Mouse (Mus musculus) right cerebral cortex, adult 18-20 months (tissue): ENCODE measurements around the gene Ifitm6.
A peak's percentile ranks its signal among the peaks of the same experiment; 100 is the strongest.
"Not testable (repeated sequence)": the region's sequence is repeated elsewhere in the genome, so short reads cannot be mapped to it uniquely, and the experiment has no call there.

ENCODE experiments used
- DNase-seq: peaks from one replicate; pipeline ENCODE4 v3.0.0; 2022; ENCODE audit warnings: mixed read lengths

Gene Ifitm6

GRCm38 (mm10) chr7:141017824-141018223 lies at the start of gene Ifitm6:
Ifitm6 (minus strand) TSS chr7:141017924.
- not testable (repeated sequence) for DNase-seq

GRCm38 (mm10) chr7:141064576-141064975 lies 46.9 kb upstream of the Ifitm6 start:
- no peak for DNase-seq

- no peak for DNase-seq
These were observed 46.5 kb upstream of the Ifitm6 start for GRCm38 (mm10) chr7:141064175-141064574.

GRCm38 (mm10) chr7:141063353-141063752 lies 45.6 kb upstream of the Ifitm6 start:
- DNase-seq = no peak

GRCm38 (mm10) chr7:141062525-141062924 lies 44.8 kb upstream of the Ifitm6 start:
- DNase-seq = no peak

- no peak for DNase-seq
These were observed 43.6 kb upstream of the Ifitm6 start for GRCm38 (mm10) chr7:141061269-141061692.

GRCm38 (mm10) chr7:141060426-141061242 lies 42.9 kb upstream of the Ifitm6 start, which contains the start of gene B4galnt4:
B4galnt4 (plus strand) TSS chr7:141061104.
- DNase-seq = peak; percentile 95

- DNase-seq = no peak
These were observed 42.2 kb upstream of the Ifitm6 start for GRCm38 (mm10) chr7:141059929-141060328.

- DNase-seq = no peak
These were observed 41.0 kb upstream of the Ifitm6 start for GRCm38 (mm10) chr7:141058601-141059341.

GRCm38 (mm10) chr7:141057541-141057940 lies 39.8 kb upstream of the Ifitm6 start:
- no peak for DNase-seq

- no peak for DNase-seq
These were observed 39.3 kb upstream of the Ifitm6 start for GRCm38 (mm10) chr7:141056976-141057375.

GRCm38 (mm10) chr7:141055785-141056184 lies 38.1 kb upstream of the Ifitm6 start:
- DNase-seq = no peak

GRCm38 (mm10) chr7:141052421-141052820 lies 34.7 kb upstream of the Ifitm6 start:
- DNase-seq = no peak

- DNase-seq = no peak
These were observed 34.3 kb upstream of the Ifitm6 start for GRCm38 (mm10) chr7:141052016-141052415.

GRCm38 (mm10) chr7:141051060-141051685 lies 33.4 kb upstream of the Ifitm6 start:
- DNase-seq = no peak

- no peak for DNase-seq
These were observed 31.6 kb upstream of the Ifitm6 start for GRCm38 (mm10) chr7:141049326-141049725.

- peak; percentile 90 for DNase-seq
These were observed 30.8 kb upstream of the Ifitm6 start for GRCm38 (mm10) chr7:141048226-141049218.

- DNase-seq = peak; percentile 86
These were observed 30.0 kb upstream of the Ifitm6 start for GRCm38 (mm10) chr7:141047581-141048225.

- DNase-seq = no peak
These were observed 29.3 kb upstream of the Ifitm6 start for GRCm38 (mm10) chr7:141046931-141047580.

GRCm38 (mm10) chr7:141042539-141042938 lies 24.8 kb upstream of the Ifitm6 start:
- DNase-seq = no peak

GRCm38 (mm10) chr7:141041661-141042060 lies 23.9 kb upstream of the Ifitm6 start:
- no peak for DNase-seq
